Mouse (Mus musculus) kidney, postnatal 0 days (tissue): ENCODE measurements at regions not wholly inside any gene's neighbourhood (a gene's known extent, or its start where the extent isn't known, plus 50 kb on each side); places are given as distances from the start of the nearest gene placed in this dataset.

ENCODE experiments used
- ATAC-seq: fragments of 200-750 bp; cut with Nextera tagmentation; replicated peaks from 2 replicates; pipeline ENCODE4 v1.8.0; 2017; ENCODE audit warnings: low read depth, moderate number of reproducible peaks, moderate TSS enrichment, moderate library complexity; ENCODE audit not compliant: low FRiP score
- DNase-seq: peaks from one replicate; pipeline ENCODE4 v3.0.0-alpha.2; 2016; ENCODE audit warnings: low spot score
- H3K27ac ChIP-seq: fragments of 300-500 bp; sonication (generic); 2 replicates; pipeline ENCODE4 v1.5.1; 2014; ENCODE audit warnings: mild to moderate bottlenecking
- H3K27me3 ChIP-seq: fragments of 300-500 bp; sonication (generic); 2 replicates; pipeline ENCODE4 v1.6.1; 2014; ENCODE audit warnings: low read length, mixed read lengths; ENCODE audit not compliant: insufficient read depth
- H3K36me3 ChIP-seq: fragments of 300-500 bp; sonication (generic); 2 replicates; pipeline ENCODE4 v1.6.1; 2014; ENCODE audit warnings: low read length, mixed read lengths; ENCODE audit not compliant: insufficient read depth
- H3K4me1 ChIP-seq: fragments of 300-500 bp; sonication (generic); replicated peaks from 2 replicates; pipeline ENCODE4 v1.6.1; 2014; ENCODE audit warnings: antibody characterized with exemption, low read length, mixed read lengths; ENCODE audit not compliant: insufficient read depth
- H3K4me2 ChIP-seq: fragments of 300-500 bp; sonication (generic); 2 replicates; pipeline ENCODE4 v1.6.1; 2014; ENCODE audit warnings: mild to moderate bottlenecking, low read length, moderate library complexity, mixed read lengths
- H3K4me3 ChIP-seq: fragments of 300-500 bp; sonication (generic); replicated peaks from 2 replicates; pipeline ENCODE4 v1.5.1; 2014; ENCODE audit warnings: low read depth, low read length
- H3K9ac ChIP-seq: fragments of 300-500 bp; sonication (generic); 2 replicates; pipeline ENCODE4 v1.6.1; 2014; ENCODE audit warnings: low read depth, low read length
- H3K9me3 ChIP-seq: fragments of 300-500 bp; sonication (generic); replicated peaks from 2 replicates; pipeline ENCODE4 v1.6.1; 2016; ENCODE audit warnings: low read length, inconsistent platforms, mixed read lengths
- CTCF ChIP-seq: IDR thresholded peaks from 2 replicates; pipeline ENCODE4 v1.5.1; 2016; ENCODE audit warnings: antibody characterized with exemption, low read depth, mild to moderate bottlenecking, moderate library complexity
- WGBS: fragments of 180-500 bp; shearing (Covaris S2); extraction: QIAGEN DNeasy Blood & Tissue Kit; methylation state at CpG from one replicate; pipeline ENCODE4 v1.1.7; 2014; 5-methylcytosine and 5-hydroxymethylcytosine counted together

DNA sequence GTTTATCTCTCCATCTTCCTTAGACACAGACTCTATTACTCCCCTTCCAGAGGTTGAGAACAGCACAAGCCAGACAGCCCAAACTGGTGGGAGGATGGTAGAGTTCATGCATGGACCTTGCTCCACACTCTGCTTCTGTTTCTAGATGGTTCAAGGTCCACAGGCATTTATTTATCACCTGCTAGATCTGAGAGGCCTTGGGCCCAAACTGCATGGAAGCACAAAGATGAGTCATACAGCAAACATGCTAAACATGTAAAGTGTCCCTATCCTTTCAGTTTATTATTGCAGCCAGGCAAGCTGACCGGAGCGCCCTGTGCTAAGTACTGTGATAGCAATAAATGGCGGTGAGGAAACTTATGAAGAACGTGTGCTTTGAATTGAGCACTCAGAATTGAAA, 98.4 kb downstream of the Cmpk2 start:
- ATAC-seq, result no peak
- WGBS, result 81% methylated on average over 4 of the region's 4 CpGs
- H3K9me3 ChIP-seq, result no peaks in the 10 kb centered on the region
- H3K4me1 ChIP-seq, result no peaks in the 10 kb centered on the region
- no peak for TF ChIP-seq CTCF
- no peak overlapping the region for H3K9ac ChIP-seq
- no peaks in the 10 kb centered on the region for H3K27me3 ChIP-seq
- no peak overlapping the region for H3K27ac ChIP-seq
- no peak overlapping the region for H3K4me2 ChIP-seq
- no peak for DNase-seq
- H3K36me3 ChIP-seq, result no peaks in the 10 kb centered on the region
- no peak overlapping the region for H3K4me3 ChIP-seq

DNA sequence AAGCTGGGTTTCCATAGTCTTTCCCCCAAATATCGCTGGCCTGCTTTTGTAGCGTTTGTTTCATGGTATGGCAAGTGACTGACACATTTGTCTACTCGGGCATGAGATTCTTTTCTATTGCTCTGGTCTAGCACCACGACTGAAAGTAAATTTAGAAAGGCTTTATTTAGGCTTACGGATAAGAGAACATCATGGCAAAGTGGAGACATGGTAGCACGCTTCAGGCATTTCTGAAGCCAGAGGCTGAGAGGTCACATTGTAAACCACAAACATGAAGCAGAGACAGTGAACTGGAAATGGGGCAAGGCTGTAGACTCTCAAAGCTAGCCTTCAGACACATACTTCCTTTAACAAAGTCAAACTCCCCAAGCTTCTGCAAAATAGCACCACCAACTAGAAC, 93.9 kb downstream of the Cmpk2 start:
- WGBS, result 87% methylated on average over 6 of the region's 6 CpGs
- H3K9ac ChIP-seq, result no peak overlapping the region
- H3K9me3 ChIP-seq, result no peaks in the 10 kb centered on the region
- ATAC-seq, result no peak
- no peaks in the 10 kb centered on the region for H3K36me3 ChIP-seq
- H3K4me1 ChIP-seq, result no peaks in the 10 kb centered on the region
- no peak overlapping the region for H3K4me3 ChIP-seq
- no peak for DNase-seq
- H3K4me2 ChIP-seq, result no peak overlapping the region
- H3K27ac ChIP-seq, result no peak overlapping the region
- H3K27me3 ChIP-seq, result no peaks in the 10 kb centered on the region
- TF ChIP-seq CTCF, result no peak

DNA sequence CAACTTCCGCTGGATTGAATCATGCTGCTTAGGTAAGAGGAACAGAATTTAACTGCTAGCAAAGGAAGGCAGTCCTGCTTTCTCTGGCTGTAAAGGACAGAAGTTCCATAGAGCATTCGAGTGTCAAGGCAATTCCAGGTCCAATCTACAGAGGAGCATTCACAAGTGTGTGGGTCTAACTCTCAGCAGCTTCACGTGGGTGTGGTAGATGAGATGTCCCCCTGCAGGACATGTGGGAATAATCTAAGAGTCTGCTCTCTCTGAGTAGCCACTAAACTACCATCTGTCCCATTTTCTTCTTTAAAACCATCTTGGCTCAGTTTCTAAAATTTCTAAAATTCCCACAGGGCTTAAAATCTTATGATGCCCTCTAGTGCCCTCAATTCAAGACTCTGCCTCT, 90.6 kb downstream of the Cmpk2 start:
- TF ChIP-seq CTCF, result no peak
- ATAC-seq, result no peak
- H3K36me3 ChIP-seq, result no peaks in the 10 kb centered on the region
- H3K4me1 ChIP-seq, result no peaks in the 10 kb centered on the region; the same call in 1 of the 2 replicates
- no peaks in the 10 kb centered on the region for H3K9me3 ChIP-seq
- no peak for DNase-seq
- H3K27me3 ChIP-seq, result no peaks in the 10 kb centered on the region
- H3K4me2 ChIP-seq, result no peak overlapping the region
- no peak overlapping the region for H3K9ac ChIP-seq
- H3K27ac ChIP-seq, result no peak overlapping the region
- no peak overlapping the region for H3K4me3 ChIP-seq
- 63% methylated on average over 3 of the region's 3 CpGs for WGBS

DNA sequence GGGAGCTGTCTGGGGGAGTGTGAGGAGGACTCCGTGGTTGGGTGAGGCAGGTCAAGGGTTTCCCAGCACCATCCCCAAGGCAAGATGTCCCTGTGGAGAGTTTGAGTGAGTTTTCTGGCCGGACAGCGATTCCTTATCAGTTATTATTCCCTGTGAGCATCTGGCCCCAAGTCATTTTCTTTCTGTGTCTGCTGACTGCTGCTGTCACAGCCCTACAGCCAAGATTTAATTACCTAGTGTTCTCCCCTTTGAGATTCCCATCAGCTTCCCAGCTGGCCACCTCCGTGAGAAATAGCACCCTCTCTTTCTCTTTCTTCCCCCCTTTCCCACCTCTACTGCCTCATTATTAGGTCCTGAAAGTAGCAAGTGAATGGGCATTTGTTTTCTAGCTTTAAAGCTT, 88.4 kb downstream of the Cmpk2 start:
- Histone ChIP-seq H3K9ac (no peak overlapping the region), H3K9me3 (no peaks in the 10 kb centered on the region), H3K36me3 (no peaks in the 10 kb centered on the region), H3K4me2 (no peak overlapping the region), H3K4me1 (no peaks in the 10 kb centered on the region; the same call in 1 of the 2 replicates), H3K27me3 (no peaks in the 10 kb centered on the region), H3K4me3 (no peak overlapping the region), H3K27ac (no peak overlapping the region)
- no peak for TF ChIP-seq CTCF
- ATAC-seq (no peak), DNase-seq (no peak)
- WGBS, result 1% methylated on average over 4 of the region's 4 CpGs

DNA sequence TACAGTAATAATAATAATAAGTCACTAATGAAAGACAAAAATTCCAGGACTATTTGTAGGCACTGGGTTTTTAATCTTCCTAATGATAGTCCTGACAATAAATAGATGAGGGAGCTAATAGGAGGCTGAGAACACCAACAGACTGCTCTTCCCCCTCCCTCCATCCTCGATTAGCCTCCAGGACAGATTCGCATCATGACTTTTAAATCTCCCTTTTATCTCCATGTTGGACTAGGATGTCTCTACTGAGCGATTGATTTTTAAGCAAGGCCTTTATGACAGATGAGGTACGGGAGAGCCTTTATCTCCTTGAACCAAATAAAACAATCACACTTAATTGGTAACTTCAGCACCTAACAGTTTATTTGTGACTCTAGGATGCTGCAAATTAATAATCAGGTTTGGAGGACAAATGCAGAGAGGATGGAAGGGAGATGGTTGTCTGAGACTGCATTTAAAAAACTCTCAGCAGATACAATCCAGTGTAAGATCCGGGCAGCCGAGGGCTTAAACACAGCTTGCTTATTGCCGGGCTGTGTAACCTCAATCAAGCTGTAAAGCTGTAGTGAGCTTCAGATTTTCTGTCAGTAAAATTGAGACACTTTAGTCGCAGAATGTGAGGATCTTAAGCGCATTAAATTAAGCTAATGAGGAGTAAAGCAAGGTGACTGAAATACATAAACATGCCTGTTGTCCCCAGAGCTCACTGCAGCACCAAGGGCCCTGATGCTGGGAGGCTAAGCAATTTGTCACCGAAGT, 82.3 kb downstream of the Cmpk2 start:
- no peak overlapping the region for H3K27ac ChIP-seq
- H3K4me2 ChIP-seq, result no peak overlapping the region
- no peaks in the 10 kb centered on the region for H3K4me1 ChIP-seq
- H3K4me3 ChIP-seq, result no peak overlapping the region
- no peak overlapping the region for H3K9ac ChIP-seq
- no peaks in the 10 kb centered on the region for H3K27me3 ChIP-seq
- no peak for DNase-seq
- no peaks in the 10 kb centered on the region for H3K36me3 ChIP-seq
- no peak for ATAC-seq
- no peaks in the 10 kb centered on the region for H3K9me3 ChIP-seq
- 45% methylated on average over 10 of the region's 10 CpGs for WGBS
- TF ChIP-seq CTCF, result no peak

DNA sequence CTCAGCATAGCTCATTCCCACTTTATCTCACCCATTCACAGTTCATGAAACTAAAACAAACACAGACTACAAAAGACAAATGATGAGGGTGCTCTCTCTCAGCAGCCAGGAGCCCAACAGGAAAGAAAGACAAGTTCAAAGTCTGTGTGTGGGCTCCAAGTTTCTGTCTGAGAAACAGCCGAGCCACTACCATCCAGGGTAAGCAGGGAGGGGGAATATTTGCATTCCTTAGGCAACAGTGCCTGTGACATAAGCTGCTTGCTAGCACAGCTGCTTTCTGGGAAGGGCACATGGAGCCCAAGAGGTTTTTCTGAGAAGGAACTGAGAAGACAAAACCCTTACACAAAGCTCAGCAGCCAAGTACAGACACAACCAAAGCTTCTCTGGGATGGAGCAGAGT, 78.5 kb downstream of the Cmpk2 start:
- Histone ChIP-seq H3K4me2 (no peak overlapping the region), H3K4me1 (no peaks in the 10 kb centered on the region), H3K36me3 (no peaks in the 10 kb centered on the region), H3K9ac (no peak overlapping the region), H3K9me3 (no peaks in the 10 kb centered on the region), H3K27me3 (no peaks in the 10 kb centered on the region), H3K27ac (no peak overlapping the region), H3K4me3 (no peak overlapping the region)
- 19% methylated on average over 1 of the region's 1 CpGs for WGBS
- ATAC-seq, result no peak
- TF ChIP-seq CTCF, result no peak
- DNase-seq, result no peak

DNA sequence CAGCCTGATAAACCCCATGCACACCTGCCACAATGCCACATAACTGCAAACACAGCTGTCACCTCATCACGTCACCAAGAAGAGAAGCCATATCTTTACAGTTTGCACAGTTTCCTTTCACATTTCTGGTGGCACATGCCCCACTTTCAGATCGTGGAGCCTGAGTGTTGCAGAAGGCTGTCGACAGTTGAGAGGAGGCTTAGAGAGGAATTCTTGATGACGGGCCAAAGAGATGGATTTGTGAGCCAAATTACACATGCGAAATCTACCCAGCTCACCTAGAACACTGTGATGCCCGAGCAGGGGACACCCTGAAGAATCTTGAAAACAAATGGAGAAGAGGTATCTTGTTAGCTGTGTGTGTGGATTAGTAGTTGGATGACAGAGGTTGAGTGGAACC, 77.4 kb downstream of the Cmpk2 start:
- 86% methylated on average over 6 of the region's 6 CpGs for WGBS

More for the DNA sequence above, 77.4 kb downstream of the Cmpk2 start:
- no peak for TF ChIP-seq CTCF
- no peak overlapping the region for H3K4me3 ChIP-seq
- H3K27ac ChIP-seq, result no peak overlapping the region
- no peaks in the 10 kb centered on the region for H3K27me3 ChIP-seq
- no peaks in the 10 kb centered on the region for H3K4me1 ChIP-seq
- H3K9me3 ChIP-seq, result no peaks in the 10 kb centered on the region
- H3K9ac ChIP-seq, result no peak overlapping the region
- DNase-seq, result no peak
- ATAC-seq, result no peak
- H3K36me3 ChIP-seq, result no peaks in the 10 kb centered on the region
- H3K4me2 ChIP-seq, result no peak overlapping the region
